Mouse (Mus musculus): ENCODE data around the gene Ddx27. TPM values are rescaled to one million over a fixed set of nuclear protein-coding genes. Genes with fewer than 3 reads are reported as not detected.

Ddx27 gene
- 95.1 TPM for polyA plus RNA-seq (2017; shearing (Covaris generic))

GRCm38 (mm10) chr2:167014702-167015381, at the start of gene Ddx27:
Gene Ddx27, plus strand, starts transcription at chr2:167015193.

GRCm38 (mm10) chr2:166995796-166996532, 19.0 kb upstream of the Ddx27 start, which contains the start of gene Stau1:
Gene Stau1, minus strand, starts transcription at chr2:166996299.

GRCm38 (mm10) chr2:167062965-167063880, 48.2 kb downstream of the Ddx27 start, which contains the start of gene Znfx1:
Gene Znfx1, minus strand, starts transcription at chr2:167063015.

Other genes starting within 250 kb of the Ddx27 start
- 1.1 TPM for gene Trp53rkb, start 222.7 kb upstream of the Ddx27 start, polyA plus RNA-seq (2017; shearing (Covaris generic))
- 3.6 TPM for gene Arfgef2, start 209.6 kb upstream of the Ddx27 start, polyA plus RNA-seq (2017; shearing (Covaris generic))
- gene Cse1l, start 109.2 kb upstream of the Ddx27 start, polyA plus RNA-seq (2017; shearing (Covaris generic)) = 81.4 TPM
- 90.9 TPM for gene Stau1, start 18.9 kb upstream of the Ddx27 start, polyA plus RNA-seq (2017; shearing (Covaris generic))
- gene Znfx1, start 47.8 kb downstream of the Ddx27 start, polyA plus RNA-seq (2017; shearing (Covaris generic)) = 62.9 TPM
- 1.3 TPM for gene Kcnb1, start 175.0 kb downstream of the Ddx27 start, polyA plus RNA-seq (2017; shearing (Covaris generic))
- gene Ptgis, start 225.4 kb downstream of the Ddx27 start, polyA plus RNA-seq (2017; shearing (Covaris generic)) = 0.39 TPM